Mouse (Mus musculus) B cell, adult 2 months (primary cell): ENCODE data around the gene Dnajc6.

Source experiments
- DNase-seq, 2 experiments: peaks; one replicate each; pipeline ENCODE4 v3.0.0; 2022

Gene Dnajc6

GRCm38 (mm10) chr4:101647196-101647905 is 150.9 kb downstream of the Dnajc6 start, which contains the start of gene Leprot:
Leprot (plus strand) TSS chr4:101647718.
- DNase-seq = peak; percentile 90 to 91

GRCm38 (mm10) chr4:101647976-101648642 is 151.7 kb downstream of the Dnajc6 start:
- DNase-seq = no peak

GRCm38 (mm10) chr4:101648745-101649144 is 152.3 kb downstream of the Dnajc6 start:
- DNase-seq = no peak

GRCm38 (mm10) chr4:101650961-101651360 is 154.5 kb downstream of the Dnajc6 start:
- DNase-seq = no peak

- DNase-seq = no peak
Measured at GRCm38 (mm10) chr4:101654256-101654655, 157.8 kb downstream of the Dnajc6 start.

- DNase-seq = no peak
Measured at GRCm38 (mm10) chr4:101654788-101655414, 158.5 kb downstream of the Dnajc6 start.

GRCm38 (mm10) chr4:101655415-101655790 is 159.0 kb downstream of the Dnajc6 start:
- DNase-seq = no peak

- DNase-seq = no peak
Measured at GRCm38 (mm10) chr4:101656056-101656455, 159.6 kb downstream of the Dnajc6 start.

- no peak for DNase-seq
Measured at GRCm38 (mm10) chr4:101656956-101657570, 160.6 kb downstream of the Dnajc6 start.

- peak; percentile 78 to 79 for DNase-seq
Measured at GRCm38 (mm10) chr4:101664160-101664750, 167.8 kb downstream of the Dnajc6 start.

- no peak for DNase-seq
Measured at GRCm38 (mm10) chr4:101664766-101665165, 168.3 kb downstream of the Dnajc6 start.

- DNase-seq = no peak
Measured at GRCm38 (mm10) chr4:101669161-101669560, 172.7 kb downstream of the Dnajc6 start.

- no peak for DNase-seq
Measured at GRCm38 (mm10) chr4:101669811-101670210, 173.4 kb downstream of the Dnajc6 start.

GRCm38 (mm10) chr4:101674790-101675189 is 178.3 kb downstream of the Dnajc6 start:
- no peak for DNase-seq

- DNase-seq = no peak
Measured at GRCm38 (mm10) chr4:101675726-101676125, 179.3 kb downstream of the Dnajc6 start.

- no peak for DNase-seq
Measured at GRCm38 (mm10) chr4:101682620-101683019, 186.2 kb downstream of the Dnajc6 start.

- no peak for DNase-seq
Measured at GRCm38 (mm10) chr4:101683086-101683485, 186.6 kb downstream of the Dnajc6 start.

GRCm38 (mm10) chr4:101684821-101685220 is 188.4 kb downstream of the Dnajc6 start:
- DNase-seq = no peak

- DNase-seq = no peak
Measured at GRCm38 (mm10) chr4:101686227-101686810, 189.9 kb downstream of the Dnajc6 start.

- DNase-seq = no peak
Measured at GRCm38 (mm10) chr4:101689241-101689640, 192.8 kb downstream of the Dnajc6 start.

GRCm38 (mm10) chr4:101689645-101690044 is 193.2 kb downstream of the Dnajc6 start:
- DNase-seq = no peak
